Mouse (Mus musculus): Measurements from ENCODE around the gene Tcf3.

GRCm38 (mm10) chr10:80392687-80393086, 40.8 kb downstream of the Tcf3 start:
- TF ChIP-seq CTCF (IDR thresholded peaks at IDR 0.05; ENCODE audit: low read depth): no peak
- TF ChIP-seq EP300 (IDR thresholded peaks at IDR 0.05; ENCODE audit: low read depth): no peak

All from liver, embryonic 14.5 days (tissue).